Mouse (Mus musculus): ENCODE results near the gene Hras. TPM values are rescaled to one million over a fixed set of nuclear protein-coding genes. Genes with fewer than 3 reads are reported as not detected.

The Hras gene
- total RNA-seq, 1 experiment from 2014 or later, result 25.6 TPM

DNA sequence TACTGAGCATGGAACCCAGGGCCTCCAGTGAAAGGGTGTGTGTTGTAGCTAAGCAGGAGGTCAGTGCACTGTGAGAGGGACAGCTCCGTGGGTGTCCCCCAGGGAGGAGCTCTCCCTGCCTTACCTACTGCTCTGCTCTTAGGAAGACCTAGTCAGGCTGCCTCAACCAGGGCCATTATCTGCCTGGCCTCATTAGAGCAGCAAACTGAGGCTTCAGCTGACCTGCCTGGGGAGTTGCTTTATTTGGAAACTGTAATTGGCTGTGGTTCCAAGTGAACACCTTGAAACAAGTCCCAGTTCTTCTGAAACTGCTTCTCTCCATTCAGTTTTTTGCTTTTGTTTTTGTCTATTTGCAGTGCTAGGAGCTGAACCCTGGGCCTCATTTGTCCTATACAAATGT is 48.4 kb downstream of the Hras start:
- no peak for ATAC-seq (replicated peaks; ENCODE audit: insufficient number of reproducible peaks, low FRiP score, low TSS enrichment, poor library complexity, severe bottlenecking)

- ATAC-seq (replicated peaks; ENCODE audit: insufficient number of reproducible peaks, low FRiP score, low TSS enrichment, poor library complexity, severe bottlenecking), result no peak
Measured at GRCm38 (mm10) chr7:141144650-141145049, 49.2 kb downstream of the Hras start.

DNA sequence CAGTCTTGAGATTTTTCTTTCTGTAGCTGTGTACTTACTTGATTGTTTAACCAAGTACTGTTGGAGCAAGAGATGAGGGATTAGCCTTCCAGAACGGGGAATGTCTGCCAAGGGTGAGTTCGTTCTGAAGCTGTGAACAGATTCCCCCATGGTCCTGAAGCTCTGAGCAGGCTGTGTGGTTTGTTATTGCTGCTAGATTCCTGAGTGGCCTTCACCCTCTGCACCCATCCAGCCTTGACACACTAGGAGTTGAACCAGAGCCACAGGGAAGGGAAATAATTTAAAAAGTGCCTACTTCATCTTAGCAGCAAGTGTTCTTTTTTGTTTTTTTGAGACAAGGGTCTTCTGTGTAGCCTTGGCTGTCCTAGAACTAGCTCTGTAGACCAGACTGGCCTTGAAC is 49.9 kb downstream of the Hras start:
- ATAC-seq (replicated peaks; ENCODE audit: insufficient number of reproducible peaks, low FRiP score, low TSS enrichment, poor library complexity, severe bottlenecking), result no peak

GRCm38 (mm10) chr7:141143112-141143511 is 50.7 kb downstream of the Hras start:
- ATAC-seq (replicated peaks; ENCODE audit: insufficient number of reproducible peaks, low FRiP score, low TSS enrichment, poor library complexity, severe bottlenecking), result peak; percentile 71; the same call in 1 of the 2 replicates

- ATAC-seq (replicated peaks; ENCODE audit: insufficient number of reproducible peaks, low FRiP score, low TSS enrichment, poor library complexity, severe bottlenecking), result no peak
Measured at GRCm38 (mm10) chr7:141141326-141141725, 52.5 kb downstream of the Hras start.

Other genes starting within 250 kb of the Hras start
- gene Ifitm5, start 243.7 kb downstream of the Hras start, total RNA-seq (2017), result 2.4 TPM in 1 of 3 replicates, not detected in the others
- gene Gm45717, start 238.1 kb downstream of the Hras start, total RNA-seq (2017), result not detected in 3 replicates
- gene Ifitm2, start 238.0 kb downstream of the Hras start, total RNA-seq (2017), result 203 to 367 TPM (median 305 TPM) in 3 replicates
- gene Ifitm1, start 226.8 kb downstream of the Hras start, total RNA-seq (2017), result 38.2 to 83.6 TPM (median 70.9 TPM) in 3 replicates
- 384 to 854 TPM (median 711 TPM) in 3 replicates for gene Ifitm3, start 183.2 kb downstream of the Hras start, total RNA-seq (2017)
- 268 to 573 TPM (median 450 TPM) in 3 replicates for gene Ifitm6, start 176.1 kb downstream of the Hras start, total RNA-seq (2017)
- gene Gm17387, start 164.9 kb downstream of the Hras start, total RNA-seq (2017), result not detected in 3 replicates
- 0.10 TPM in 1 of 3 replicates, not detected in the others for gene B4galnt4, start 132.9 kb downstream of the Hras start, total RNA-seq (2017)
- 14.0 to 17.9 TPM (median 14.2 TPM) in 3 replicates for gene Pkp3, start 115.8 kb downstream of the Hras start, total RNA-seq (2017)
- gene Sigirr, start 93.4 kb downstream of the Hras start, total RNA-seq (2017), result 9.1 to 25.0 TPM (median 12.5 TPM) in 3 replicates
- not detected in 3 replicates for gene Ano9, start 76.2 kb downstream of the Hras start, total RNA-seq (2017)
- 1.4 to 6.9 TPM (median 1.5 TPM) in 3 replicates for gene Ptdss2, start 71.6 kb downstream of the Hras start, total RNA-seq (2017)
- 73.1 to 101 TPM (median 77.7 TPM) in 3 replicates for gene Rnh1, start 21.1 kb downstream of the Hras start, total RNA-seq (2017)
- 2.1 to 2.8 TPM (median 2.1 TPM) in 3 replicates for gene Lrrc56, start 152 bp upstream of the Hras start, total RNA-seq (2017)
- gene Lmntd2, start 20.1 kb upstream of the Hras start, total RNA-seq (2017), result 1.6 TPM in 1 of 3 replicates, not detected in the others
- 1.4 to 11.5 TPM (median 1.9 TPM) in 3 replicates for gene Rassf7, start 21.9 kb upstream of the Hras start, total RNA-seq (2017)
- 51.4 to 90.4 TPM (median 72.9 TPM) in 3 replicates for gene Phrf1, start 34.8 kb upstream of the Hras start, total RNA-seq (2017)
- 76.2 to 126 TPM (median 78.7 TPM) in 3 replicates for gene Irf7, start 72.5 kb upstream of the Hras start, total RNA-seq (2017)
- gene Cdhr5, start 82.8 kb upstream of the Hras start, total RNA-seq (2017), result not detected in 3 replicates
- gene Sct, start 85.1 kb upstream of the Hras start, total RNA-seq (2017), result not detected in 3 replicates
- gene Drd4, start 98.0 kb upstream of the Hras start, total RNA-seq (2017), result not detected in 3 replicates
- 10.2 to 21.2 TPM (median 16.0 TPM) in 3 replicates for gene Deaf1, start 133.7 kb upstream of the Hras start, total RNA-seq (2017)
- gene Tmem80, start 133.7 kb upstream of the Hras start, total RNA-seq (2017), result 2.8 to 16.3 TPM (median 7.1 TPM) in 3 replicates
- gene Eps8l2, start 144.9 kb upstream of the Hras start, total RNA-seq (2017), result not detected in 3 replicates
- 548 to 1,201 TPM (median 1,116 TPM) in 3 replicates for gene Taldo1, start 198.2 kb upstream of the Hras start, total RNA-seq (2017)
- gene Gatd1, start 220.1 kb upstream of the Hras start, total RNA-seq (2017), result 11.4 to 15.3 TPM (median 14.6 TPM) in 3 replicates
- not detected in 3 replicates for gene Cend1, start 235.5 kb upstream of the Hras start, total RNA-seq (2017)
- gene Slc25a22, start 243.9 kb upstream of the Hras start, total RNA-seq (2017), result 6.2 to 14.8 TPM (median 7.4 TPM) in 3 replicates

All from monocyte, adult 5-6 weeks (primary cell).